Mouse (Mus musculus) E14TG2a.4 (cell line): ENCODE measurements at regions not wholly inside any gene's neighbourhood (a gene's known extent, or its start where the extent isn't known, plus 50 kb on each side); places are given as distances from the start of the nearest gene placed in this dataset.

ENCODE experiments used
- CTCF ChIP-seq: conservative IDR thresholded peaks from 2 replicates; pipeline ENCODE4 v1.5.1; 2014; ENCODE audit warnings: low read length
- NANOG ChIP-seq: IDR thresholded peaks from 2 replicates; pipeline ENCODE4 v1.6.1; 2014; ENCODE audit warnings: borderline replicate concordance, low read length, mixed read lengths
- POU5F1 ChIP-seq: IDR thresholded peaks from 2 replicates; pipeline ENCODE4 v1.6.1; 2014; ENCODE audit warnings: low read length, borderline replicate concordance

GRCm38 (mm10) chr8:26593536-26594368 lies 383.4 kb upstream of the Zfp703 start:
- no peak for TF ChIP-seq CTCF
- no peak for TF ChIP-seq POU5F1
- no peak for TF ChIP-seq NANOG
